Mouse (Mus musculus) bone marrow, adult 2 months (tissue): ENCODE data around the gene Cd72. TPM values are rescaled to one million over a fixed set of nuclear protein-coding genes. Genes with fewer than 3 reads are reported as not detected.

Source experiments
- H3K27ac ChIP-seq: fragments of 200-500 bp; 2 replicates; pipeline ENCODE4 v1.5.1; 2012; ENCODE audit warnings: low read depth, mild to moderate bottlenecking, control low read depth, inconsistent platforms, low read length; ENCODE audit not compliant: control insufficient read depth, poor library complexity, insufficient read depth
- H3K4me1 ChIP-seq: fragments of 200-500 bp; 2 replicates; pipeline ENCODE4 v1.6.1; 2011; ENCODE audit warnings: low read length; ENCODE audit not compliant: control insufficient read depth, insufficient read depth
- H3K4me3 ChIP-seq: fragments of 200-500 bp; replicated peaks from 2 replicates; pipeline ENCODE3; 2011; ENCODE audit warnings: mild to moderate bottlenecking, low read depth, low read length, control low read depth; ENCODE audit not compliant: control insufficient read depth
- CTCF ChIP-seq: fragments of 200-500 bp; IDR thresholded peaks from 2 replicates; pipeline ENCODE4 v1.5.1; 2011; ENCODE audit warnings: low read length, control low read depth; ENCODE audit not compliant: control insufficient read depth, insufficient read depth
- POLR2A ChIP-seq: fragments of 200-500 bp; IDR thresholded peaks from 2 replicates; pipeline ENCODE4 v1.6.1; 2011; ENCODE audit warnings: low read depth, mild to moderate bottlenecking, control low read depth, low read length, borderline replicate concordance; ENCODE audit not compliant: control insufficient read depth
- WGBS: fragments of 180-500 bp; shearing (Covaris S2); methylation state at CpG from one replicate; pipeline ENCODE4 v1.1.7; 2018; 5-methylcytosine and 5-hydroxymethylcytosine counted together
- polyA plus RNA-seq: library from polyadenylated mRNA; stranded (reverse); fragments of >200 nt; gene quantifications from 2 replicates; pipeline ENCODE4 v1.2.4, GENCODE M21; 2011; ENCODE audit warnings: low replicate concordance; ENCODE audit not compliant: missing spikeins, insufficient read depth, insufficient read length

Cd72 gene
- polyA plus RNA-seq, 1 experiment, result 275 TPM

GRCm38 (mm10) chr4:43407071-43407920 lies 47.1 kb downstream of the Cd72 start:
- 81% methylated on average over 12 of the region's 12 CpGs for WGBS
- TF ChIP-seq POLR2A (no peak), CTCF (no peak)
- no peaks in the 10 kb centered on the region for H3K4me1 ChIP-seq
- no peak overlapping the region for H3K27ac ChIP-seq
- no peak overlapping the region for H3K4me3 ChIP-seq

- TF ChIP-seq POLR2A, result no peak
- TF ChIP-seq CTCF, result no peak
- WGBS, result 15% methylated on average over 28 of the region's 28 CpGs
- Histone ChIP-seq H3K4me3 (no peak overlapping the region), H3K27ac (no peak overlapping the region), H3K4me1 (no peaks in the 10 kb centered on the region)
Measured at GRCm38 (mm10) chr4:43406162-43406971, 48.1 kb downstream of the Cd72 start.

- Histone ChIP-seq H3K27ac (no peak overlapping the region), H3K4me3 (no peak overlapping the region), H3K4me1 (no peaks in the 10 kb centered on the region)
- TF ChIP-seq POLR2A (no peak), CTCF (no peak)
- WGBS, result 88% methylated on average over 10 of the region's 10 CpGs
Measured at GRCm38 (mm10) chr4:43404697-43405096, 49.7 kb downstream of the Cd72 start.

GRCm38 (mm10) chr4:43402212-43402611 lies 52.2 kb downstream of the Cd72 start:
- 52% methylated on average over 9 of the region's 9 CpGs for WGBS
- no peaks in the 10 kb centered on the region for H3K4me1 ChIP-seq

GRCm38 (mm10) chr4:43401486-43401885 lies 52.9 kb downstream of the Cd72 start:
- Histone ChIP-seq H3K27ac (no peak overlapping the region), H3K4me3 (no peak overlapping the region), H3K4me1 (no peaks in the 10 kb centered on the region)
- TF ChIP-seq POLR2A (no peak), CTCF (no peak)
- 79% methylated on average over 10 of the region's 10 CpGs for whole genome bisulfite sequencing

More at GRCm38 (mm10) chr4:43402212-43402611, 52.2 kb downstream of the Cd72 start:
- H3K27ac ChIP-seq, result no peak overlapping the region
- no peak overlapping the region for H3K4me3 ChIP-seq
- TF ChIP-seq CTCF (no peak), POLR2A (no peak)

GRCm38 (mm10) chr4:43400976-43401375 lies 53.5 kb downstream of the Cd72 start:
- WGBS, result 61% methylated on average over 10 of the region's 10 CpGs
- TF ChIP-seq CTCF (no peak), POLR2A (no peak)
- no peak overlapping the region for H3K4me3 ChIP-seq
- H3K4me1 ChIP-seq, result no peaks in the 10 kb centered on the region
- H3K27ac ChIP-seq, result no peak overlapping the region

- Histone ChIP-seq H3K4me3 (no peak overlapping the region), H3K27ac (no peak overlapping the region), H3K4me1 (no peaks in the 10 kb centered on the region)
- WGBS, result 79% methylated on average over 31 of the region's 31 CpGs
- TF ChIP-seq CTCF (no peak), POLR2A (no peak)
Measured at GRCm38 (mm10) chr4:43399391-43400131, 54.9 kb downstream of the Cd72 start.

- no peaks in the 10 kb centered on the region for H3K4me1 ChIP-seq
- 66% methylated on average over 17 of the region's 17 CpGs for WGBS
- TF ChIP-seq POLR2A, result no peak
- TF ChIP-seq CTCF, result no peak
- H3K4me3 ChIP-seq, result no peak overlapping the region
- H3K27ac ChIP-seq, result no peak overlapping the region
Measured at GRCm38 (mm10) chr4:43398829-43399331, 55.5 kb downstream of the Cd72 start.
